ENCODE assay signal across 35 mouse cellular contexts in the genomic region with DNA sequence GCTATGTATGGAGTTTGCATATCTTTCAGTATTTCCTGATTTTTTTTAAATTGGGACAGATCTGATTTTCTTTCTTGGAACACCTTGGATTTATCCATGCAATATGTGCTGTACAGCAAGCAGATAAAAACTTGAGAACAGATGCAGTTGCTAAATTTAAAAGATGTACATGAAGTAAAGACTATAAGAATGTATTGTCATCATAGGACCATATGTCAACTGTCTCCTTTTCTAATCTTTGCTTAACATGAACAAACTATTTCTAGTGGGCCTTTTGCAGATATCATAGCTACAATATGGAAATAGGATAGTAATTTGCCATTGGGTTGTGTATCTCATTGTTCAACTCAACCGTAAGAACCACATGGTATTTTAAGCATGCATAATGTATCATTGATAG.
"Had no signal": no experiment of that assay in that cellular context is flagged by ENCODE, and none has a peak within 500 bp of the region (broad histone marks: within the 10 kb centered on the region; RNA-seq: fewer than 3 reads in every experiment).

No protein-coding gene starts in this region.

- H3K27me3 ChIP-seq: heart, embryonic 12.5 days; heart, embryonic 13.5 days; heart, embryonic 15.5 days; hindbrain, embryonic 12.5 days; hindbrain, embryonic 13.5 days; hindbrain, embryonic 15.5 days; intestine, embryonic 15.5 days; kidney, embryonic 15.5 days had no signal

- H3K27ac ChIP-seq: heart, embryonic 13.5 days; heart, embryonic 15.5 days; hindbrain, embryonic 10.5 days; hindbrain, embryonic 12.5 days; hindbrain, embryonic 13.5 days; hindbrain, embryonic 14.5 days; hindbrain, embryonic 15.5 days; hindbrain, postnatal 0 days; intestine, embryonic 15.5 days; kidney, embryonic 15.5 days; kidney, postnatal 0 days; layer of hippocampus, adult 2 months; left cerebral cortex, adult 2 months had no signal

- ATAC-seq: hindbrain, embryonic 16.5 days; hindbrain, postnatal 0 days; inflammation-experienced regulatory T-cells, adult 6 months; intestine, embryonic 15.5 days; intestine, embryonic 16.5 days; intestine, postnatal 0 days had no signal

- H3K9me3 ChIP-seq: heart, embryonic 12.5 days; heart, embryonic 13.5 days; heart, embryonic 15.5 days; hindbrain, embryonic 10.5 days; hindbrain, embryonic 12.5 days; hindbrain, embryonic 13.5 days; hindbrain, embryonic 15.5 days; intestine, embryonic 15.5 days; kidney, embryonic 15.5 days had no signal

- H3K4me3 ChIP-seq: heart, embryonic 12.5 days; heart, embryonic 13.5 days; heart, embryonic 15.5 days; hindbrain, embryonic 10.5 days; hindbrain, embryonic 12.5 days; hindbrain, embryonic 13.5 days; hindbrain, embryonic 15.5 days; intestine, embryonic 15.5 days; kidney, embryonic 15.5 days; layer of hippocampus, adult 2 months; left cerebral cortex, adult 2 months had no signal

- DNase-seq: heart, postnatal 10 days; heart, postnatal 14 days; heart, postnatal 36 days; heart, postnatal 4 days; kidney, adult 11 months; kidney, adult 18-20 months; kidney, adult 2 months; kidney, adult 8-10 months; kidney, adult 9 months; kidney, postnatal 10 days; kidney, postnatal 14 days; kidney, postnatal 25 days; kidney, postnatal 36 days; kidney, postnatal 4 days; layer of hippocampus, adult 9-11 months; layer of hippocampus, postnatal 36 days had no signal

- H3K4me1 ChIP-seq: heart, embryonic 12.5 days; heart, embryonic 13.5 days; heart, embryonic 15.5 days; hindbrain, embryonic 10.5 days; hindbrain, embryonic 12.5 days; hindbrain, embryonic 13.5 days; hindbrain, embryonic 15.5 days; intestine, embryonic 15.5 days; kidney, embryonic 15.5 days had no signal

- H3K4me2 ChIP-seq: heart, embryonic 11.5 days; heart, embryonic 12.5 days; heart, embryonic 13.5 days; heart, embryonic 15.5 days; hindbrain, embryonic 12.5 days; hindbrain, embryonic 13.5 days; hindbrain, embryonic 14.5 days; hindbrain, embryonic 15.5 days; intestine, embryonic 15.5 days; kidney, embryonic 15.5 days had no signal

- H3K36me3 ChIP-seq: heart, embryonic 12.5 days; heart, embryonic 13.5 days; heart, embryonic 15.5 days; hindbrain, embryonic 10.5 days; hindbrain, embryonic 12.5 days; hindbrain, embryonic 13.5 days; hindbrain, embryonic 15.5 days; intestine, embryonic 15.5 days; kidney, embryonic 15.5 days had no signal

- H3K9ac ChIP-seq: heart, embryonic 12.5 days; heart, embryonic 13.5 days; heart, embryonic 15.5 days; hindbrain, embryonic 12.5 days; hindbrain, embryonic 13.5 days; hindbrain, embryonic 14.5 days; hindbrain, embryonic 15.5 days; intestine, embryonic 15.5 days; kidney, embryonic 15.5 days had no signal
